Mouse (Mus musculus) left cerebral cortex, postnatal 25 days (tissue): ENCODE measurements around the gene Gm20479. TPM values are rescaled to one million over a fixed set of nuclear protein-coding genes. Genes with fewer than 3 reads are reported as not detected.

ENCODE experiments used
- DNase-seq, 2 experiments: peaks; one replicate each; pipeline ENCODE4 v3.0.0; 2022; ENCODE audit warnings: low spot score in 2 of 2, mixed read lengths in 1 of 2
- intact Hi-C: fragments of 180-260 bp; cut with DNase I; formaldehyde crosslinking; loops from one replicate; pipeline ENCODE4 v1.15.1; 2025
- total RNA-seq, 2 experiments: library from RNA; stranded (reverse); gene quantifications; 2 replicates each; pipeline ENCODE4 v1.2.3; 2021

The Gm20479 gene
- total RNA-seq, 2 experiments from 2014 or later: not detected

GRCm38 (mm10) chr7:27337175-27337853 is 19.9 kb downstream of the Gm20479 start, which contains the start of gene Ltbp4:
Ltbp4 (minus strand) TSS chr7:27337692.
- intact Hi-C loops: loop anchor here (5.0 kb wide), 4 partner anchors 110 to 190 kb away; partner anchors contain the start of genes Blvrb, Sertad1 and Sptbn4
- DNase-seq: no peak

GRCm38 (mm10) chr7:27335928-27336823 is 21.0 kb downstream of the Gm20479 start:
- peak; percentile 93 to 96 for DNase-seq
- intact Hi-C loops: loop anchor here (1.0 to 5.0 kb wide), 5 partner anchors 48 to 191 kb away; partner anchors contain the start of genes Blvrb, Sertad1 and Sptbn4

- intact Hi-C loops: loop anchor here (5.0 kb wide), 4 partner anchors 112 to 192 kb away; partner anchors contain the start of genes Blvrb, Sertad1 and Sptbn4
- no peak for DNase-seq
Measured at GRCm38 (mm10) chr7:27335011-27335720, 22.1 kb downstream of the Gm20479 start.

- DNase-seq: no peak
- intact Hi-C loops: no loop called here
Measured at GRCm38 (mm10) chr7:27334405-27334911, 22.8 kb downstream of the Gm20479 start.

- no peak for DNase-seq
- intact Hi-C loops: loop anchor here (2.0 kb wide), 1 partner anchor 69 kb away; no protein-coding TSS in a partner anchor
Measured at GRCm38 (mm10) chr7:27333316-27333941, 23.8 kb downstream of the Gm20479 start.

- intact Hi-C loops: loop anchor here (2.0 kb wide), 1 partner anchor 70 kb away; no protein-coding TSS in a partner anchor
- peak; percentile 76 to 78 for DNase-seq
Measured at GRCm38 (mm10) chr7:27332353-27333199, 24.6 kb downstream of the Gm20479 start.

- intact Hi-C loops: loop anchor here (2.0 kb wide), 1 partner anchor 71 kb away; no protein-coding TSS in a partner anchor
- no peak for DNase-seq
Measured at GRCm38 (mm10) chr7:27331854-27332253, 25.4 kb downstream of the Gm20479 start.

GRCm38 (mm10) chr7:27331541-27331851 is 25.7 kb downstream of the Gm20479 start:
- intact Hi-C loops: no loop called here
- DNase-seq: peak in 1 of 2 experiments; percentile 55

GRCm38 (mm10) chr7:27330709-27331540 is 26.3 kb downstream of the Gm20479 start:
- peak in 1 of 2 experiments; percentile 69 for DNase-seq
- intact Hi-C loops: no loop called here

- DNase-seq: no peak
- intact Hi-C loops: loop anchor here (1.0 kb wide), 1 partner anchor 28 kb away; no protein-coding TSS in a partner anchor
Measured at GRCm38 (mm10) chr7:27329981-27330380, 27.2 kb downstream of the Gm20479 start.

- DNase-seq: peak; percentile 69 to 80
- intact Hi-C loops: loop anchor here (1.0 kb wide), 1 partner anchor 27 kb away; no protein-coding TSS in a partner anchor
Measured at GRCm38 (mm10) chr7:27329326-27329947, 27.8 kb downstream of the Gm20479 start.

GRCm38 (mm10) chr7:27328648-27329047 is 28.6 kb downstream of the Gm20479 start:
- intact Hi-C loops: loop anchor here (1.0 kb wide), 1 partner anchor 26 kb away; no protein-coding TSS in a partner anchor
- no peak for DNase-seq

GRCm38 (mm10) chr7:27328161-27328560 is 29.1 kb downstream of the Gm20479 start:
- intact Hi-C loops: no loop called here
- no peak for DNase-seq

GRCm38 (mm10) chr7:27327500-27327899 is 29.7 kb downstream of the Gm20479 start:
- intact Hi-C loops: no loop called here
- no peak for DNase-seq

GRCm38 (mm10) chr7:27326101-27326880 is 30.9 kb downstream of the Gm20479 start:
- intact Hi-C loops: no loop called here
- no peak for DNase-seq

- intact Hi-C loops: no loop called here
Measured at GRCm38 (mm10) chr7:27325697-27326096, 31.5 kb downstream of the Gm20479 start.

More at GRCm38 (mm10) chr7:27325697-27326096, 31.5 kb downstream of the Gm20479 start:
- no peak for DNase-seq
